Comparison of ENCODE assay signal across 24 mouse cellular contexts in genomic region chr4:128400016-128400415, GRCm38 (mm10).
"Had no signal": no experiment of that assay in that cellular context is flagged by ENCODE, and none has a peak within 500 bp of the region (broad histone marks: within the 10 kb centered on the region; RNA-seq: fewer than 3 reads in every experiment).

No protein-coding gene starts in this region.

- H3K4me1 ChIP-seq: limb, embryonic 15.5 days; liver, embryonic 12.5 days had no signal

- ATAC-seq: forebrain, postnatal 0 days; hindbrain, postnatal 0 days; intestine, embryonic 16.5 days; liver, embryonic 12.5 days had no signal

- H3K4me3 ChIP-seq: heart, adult 2 months; heart, embryonic 13.5 days; heart, embryonic 15.5 days; hindbrain, embryonic 13.5 days; hindbrain, embryonic 15.5 days; limb, embryonic 13.5 days; limb, embryonic 15.5 days; liver, embryonic 12.5 days had no signal

- DNase-seq: forebrain, postnatal 0 days; gastrocnemius, postnatal 14 days; gastrocnemius, postnatal 36 days; heart, adult 11 months; heart, adult 2 months; heart, postnatal 14 days; heart, postnatal 36 days; kidney, adult 11 months; kidney, adult 2 months; kidney, adult 9 months; kidney, postnatal 10 days; kidney, postnatal 36 days; layer of hippocampus, adult 9-11 months; layer of hippocampus, postnatal 36 days had no signal

- H3K9ac ChIP-seq: forebrain, postnatal 0 days; heart, embryonic 13.5 days; heart, embryonic 15.5 days; hindbrain, embryonic 13.5 days; hindbrain, embryonic 15.5 days; limb, embryonic 13.5 days; limb, embryonic 15.5 days; liver, embryonic 12.5 days had no signal

- H3K4me2 ChIP-seq: heart, embryonic 11.5 days; heart, embryonic 13.5 days; heart, embryonic 15.5 days; hindbrain, embryonic 13.5 days; hindbrain, embryonic 15.5 days; limb, embryonic 13.5 days; limb, embryonic 15.5 days; liver, embryonic 12.5 days had no signal

- H3K36me3 ChIP-seq: heart, embryonic 13.5 days; heart, embryonic 15.5 days; limb, embryonic 13.5 days; limb, embryonic 15.5 days; liver, embryonic 12.5 days had no signal

- H3K27ac ChIP-seq: heart, adult 2 months; heart, embryonic 13.5 days; heart, embryonic 15.5 days; hindbrain, embryonic 13.5 days; hindbrain, embryonic 15.5 days; hindbrain, postnatal 0 days; limb, embryonic 13.5 days; limb, embryonic 15.5 days; liver, embryonic 12.5 days had no signal

- H3K9me3 ChIP-seq: heart, embryonic 13.5 days; heart, embryonic 15.5 days; hindbrain, embryonic 13.5 days; hindbrain, embryonic 15.5 days; limb, embryonic 13.5 days; limb, embryonic 15.5 days; liver, embryonic 12.5 days had no signal

- H3K27me3 ChIP-seq: heart, embryonic 15.5 days; hindbrain, embryonic 13.5 days; hindbrain, embryonic 15.5 days; liver, embryonic 12.5 days had no signal
